In genomic region chr8:84067047-84067573, GRCm38 (mm10) we compare ENCODE assay signal across 8 mouse cellular contexts. TPM values are rescaled to one million over a fixed set of nuclear protein-coding genes. Genes with fewer than 3 reads are reported as not detected.
A peak's percentile ranks its signal among the peaks of the same experiment; 100 is the strongest.
DNase-seq lines count a peak whose midpoint lies in the region; ATAC-seq lines count a peak whose summit lies in the region.

No protein-coding gene starts in this region.

- no peaks in the 10 kb centered on the region for H3K36me3 ChIP-seq in embryonic facial prominence, embryonic 10.5 days (replicated peaks)
- H3K36me3 ChIP-seq in midbrain, embryonic 11.5 days (ENCODE audit: control insufficient read depth, insufficient read depth, low read length), result no peaks in the 10 kb centered on the region

- H3K4me2 ChIP-seq in midbrain, embryonic 11.5 days, result peak overlapping the region; percentile 37

- peak; percentile 98 for DNase-seq in adrenal gland, postnatal 14 days
- DNase-seq in embryonic facial prominence, embryonic 10.5 days (ENCODE audit: low spot score), result peak; percentile 97
- peak; percentile 94 for DNase-seq in kidney, adult 11 months
- DNase-seq in left cerebral cortex, postnatal 4 days, result peak; percentile 96
- DNase-seq in midbrain, embryonic 11.5 days (ENCODE audit: low spot score, missing footprints), result peak; percentile 99
- DNase-seq in right cerebral cortex, postnatal 4 days, result peak; percentile 97
- DNase-seq in yolk sac, embryonic 10.5 days (ENCODE audit: low spot score), result peak; percentile 95

- peaks cover 41% of the 10 kb centered on the region for H3K4me1 ChIP-seq in embryonic facial prominence, embryonic 10.5 days
- peaks cover 15% of the 10 kb centered on the region for H3K4me1 ChIP-seq in midbrain, embryonic 11.5 days (ENCODE audit: control insufficient read depth, insufficient read depth, low read length)

- H3K4me3 ChIP-seq in embryonic facial prominence, embryonic 10.5 days, result peak overlapping the region; percentile 92
- peak overlapping the region; percentile 95 for H3K4me3 ChIP-seq in midbrain, embryonic 11.5 days (ENCODE audit: low read depth, low read length)

- under 1% methylated on average over 58 of the region's 58 CpGs for WGBS in embryonic facial prominence, embryonic 10.5 days
- under 1% methylated on average over 49 of the region's 58 CpGs for WGBS in midbrain, embryonic 11.5 days

- ATAC-seq in granulocyte monocyte progenitor cell, adult 5-6 weeks (replicated peaks; ENCODE audit: poor library complexity, severe bottlenecking), result peak; percentile 49
- peak; percentile 75 for ATAC-seq in midbrain, embryonic 11.5 days (ENCODE audit: low FRiP score)

- H3K9ac ChIP-seq in midbrain, embryonic 11.5 days (ENCODE audit: low read length), result peak overlapping the region; percentile 87

- peak overlapping the region; percentile 97 for H3K27ac ChIP-seq in embryonic facial prominence, embryonic 10.5 days (replicated peaks)
- H3K27ac ChIP-seq in midbrain, embryonic 11.5 days (ENCODE audit: low read depth, low read length), result peak overlapping the region; percentile 95

- no peaks in the 10 kb centered on the region for H3K27me3 ChIP-seq in embryonic facial prominence, embryonic 10.5 days (replicated peaks; ENCODE audit: low read depth, poor library complexity, severe bottlenecking)
- H3K27me3 ChIP-seq in midbrain, embryonic 11.5 days (ENCODE audit: control insufficient read depth, insufficient read depth, low read length), result no peaks in the 10 kb centered on the region

- H3K9me3 ChIP-seq in embryonic facial prominence, embryonic 10.5 days, result no peaks in the 10 kb centered on the region
- no peaks in the 10 kb centered on the region for H3K9me3 ChIP-seq in midbrain, embryonic 11.5 days (ENCODE audit: control insufficient read depth, low read length)

- intact Hi-C loops in left cerebral cortex, postnatal 4 days (cut with DNase I), result no loop called here

RNA-seq across cellular contexts. Expression of gene Rfx1, which starts 0.5 kb away (rescaled TPM):
- 15.2 and 17.3 TPM in 2 replicates for total RNA-seq in adrenal gland, postnatal 14 days (2021)
- polyA plus RNA-seq in embryonic facial prominence, embryonic 10.5 days (2016; fragmentation: Nextera tagmentation; extraction: Ambion mirVana), result 9.7 TPM in 2 replicates
- total RNA-seq in granulocyte monocyte progenitor cell, adult 5-6 weeks (2014; fragmentation: Nextera tagmentation), result 6.9 and 13.6 TPM in 2 replicates
- total RNA-seq in granulocyte monocyte progenitor cell, adult 5-6 weeks (2017), result 3.1 and 4.3 TPM in 2 replicates
- 10 to 100 TPM; 26.1 to 28.5 TPM for total RNA-seq in left cerebral cortex, postnatal 4 days (2021)
- 6.0 and 7.8 TPM in 2 replicates for polyA plus RNA-seq in midbrain, embryonic 11.5 days (2014; fragmentation: Nextera tagmentation; extraction: Ambion mirVana)

RNA-seq across cellular contexts. Expression of gene Gm10643, which starts 2.2 kb away (rescaled TPM):
- 2.9 and 3.0 TPM in 2 replicates for total RNA-seq in adrenal gland, postnatal 14 days (2021)
- polyA plus RNA-seq in embryonic facial prominence, embryonic 10.5 days (2016; fragmentation: Nextera tagmentation; extraction: Ambion mirVana), result 1.1 and 1.4 TPM in 2 replicates
- total RNA-seq in granulocyte monocyte progenitor cell, adult 5-6 weeks (2014; fragmentation: Nextera tagmentation), result 0.90 and 1.5 TPM in 2 replicates
- 0.34 and 1.8 TPM in 2 replicates for total RNA-seq in granulocyte monocyte progenitor cell, adult 5-6 weeks (2017)
- total RNA-seq in left cerebral cortex, postnatal 4 days (2021), result 1 to 10 TPM; 3.3 to 4.0 TPM
- polyA plus RNA-seq in midbrain, embryonic 11.5 days (2014; fragmentation: Nextera tagmentation; extraction: Ambion mirVana), result 2.2 and 2.4 TPM in 2 replicates

RNA-seq across cellular contexts. Expression of gene Rln3, which starts 22.3 kb away (rescaled TPM):
- 0.64 TPM in 1 of 2 replicates, not detected in the other for total RNA-seq in adrenal gland, postnatal 14 days (2021)
- not detected in 2 replicates for polyA plus RNA-seq in embryonic facial prominence, embryonic 10.5 days (2016; fragmentation: Nextera tagmentation; extraction: Ambion mirVana)
- not detected in 2 replicates for total RNA-seq in granulocyte monocyte progenitor cell, adult 5-6 weeks (2014; fragmentation: Nextera tagmentation)
- total RNA-seq in granulocyte monocyte progenitor cell, adult 5-6 weeks (2017), result not detected in 2 replicates
- total RNA-seq in left cerebral cortex, postnatal 4 days (2021), result not detected
- polyA plus RNA-seq in midbrain, embryonic 11.5 days (2014; fragmentation: Nextera tagmentation; extraction: Ambion mirVana), result not detected in 2 replicates

RNA-seq across cellular contexts. Expression of gene Il27ra, which starts 24.7 kb away (rescaled TPM):
- 2.3 and 12.2 TPM in 2 replicates for total RNA-seq in adrenal gland, postnatal 14 days (2021)
- polyA plus RNA-seq in embryonic facial prominence, embryonic 10.5 days (2016; fragmentation: Nextera tagmentation; extraction: Ambion mirVana), result 0.16 and 0.29 TPM in 2 replicates
- 0.88 and 0.90 TPM in 2 replicates for total RNA-seq in granulocyte monocyte progenitor cell, adult 5-6 weeks (2014; fragmentation: Nextera tagmentation)
- 1.4 and 1.9 TPM in 2 replicates for total RNA-seq in granulocyte monocyte progenitor cell, adult 5-6 weeks (2017)
- total RNA-seq in left cerebral cortex, postnatal 4 days (2021), result 1 to 10 TPM; 1.5 to 1.6 TPM
- polyA plus RNA-seq in midbrain, embryonic 11.5 days (2014; fragmentation: Nextera tagmentation; extraction: Ambion mirVana), result 0.23 TPM in 2 replicates

RNA-seq across cellular contexts. Expression of gene Dcaf15, which starts 37.5 kb away (rescaled TPM):
- 16.5 and 21.0 TPM in 2 replicates for total RNA-seq in adrenal gland, postnatal 14 days (2021)
- 15.9 and 18.0 TPM in 2 replicates for polyA plus RNA-seq in embryonic facial prominence, embryonic 10.5 days (2016; fragmentation: Nextera tagmentation; extraction: Ambion mirVana)
- 19.9 and 23.9 TPM in 2 replicates for total RNA-seq in granulocyte monocyte progenitor cell, adult 5-6 weeks (2014; fragmentation: Nextera tagmentation)
- 15.2 and 16.9 TPM in 2 replicates for total RNA-seq in granulocyte monocyte progenitor cell, adult 5-6 weeks (2017)
- 10 to 100 TPM; 49.1 to 49.7 TPM for total RNA-seq in left cerebral cortex, postnatal 4 days (2021)
- polyA plus RNA-seq in midbrain, embryonic 11.5 days (2014; fragmentation: Nextera tagmentation; extraction: Ambion mirVana), result 12.2 and 14.3 TPM in 2 replicates

Comparison
In these comparisons a context has a peak if more than half of its experiments do, and no peak if none do; other contexts are left out.
1. Peak in every context shown above with its lines: DNase-seq, ATAC-seq, H3K4me3 ChIP-seq and H3K27ac ChIP-seq.